Mouse (Mus musculus): ENCODE data around the gene Olfr477.
"Not testable (repeated sequence)": the region's sequence is repeated elsewhere in the genome, so short reads cannot be mapped to it uniquely, and the experiment has no call there.

GRCm38 (mm10) chr7:107952539-107952938 lies 34.0 kb upstream of the Olfr477 start:
- not testable (repeated sequence) for TF ChIP-seq CTCF (IDR thresholded peaks at IDR 0.05; ENCODE audit: borderline replicate concordance, insufficient read depth, low read depth, low read length); POLR2A (IDR thresholded peaks at IDR 0.05; ENCODE audit: borderline replicate concordance, insufficient read depth, low read length)
